Mouse (Mus musculus): ENCODE data around the gene Phf19. TPM values are rescaled to one million over a fixed set of nuclear protein-coding genes. Genes with fewer than 3 reads are reported as not detected.

Phf19 gene
- polyA plus RNA-seq (2016; fragmentation: Nextera tagmentation; extraction: Ambion mirVana) = 2.7 and 4.1 TPM in 2 replicates

- no peaks in the 10 kb centered on the region for H3K36me3 ChIP-seq
- H3K9ac ChIP-seq (replicated peaks) = peak within 1 kb of the TSS; percentile 62
- no peaks in the 10 kb centered on the region for H3K9me3 ChIP-seq
- H3K4me2 ChIP-seq (replicated peaks) = peak within 1 kb of the TSS; percentile 97
- no peak within 1 kb of the TSS for H3K27ac ChIP-seq (replicated peaks)
- ATAC-seq (ENCODE audit: low FRiP score, low read depth) = peak; percentile 72
- peak within 1 kb of the TSS; percentile 64 for H3K4me3 ChIP-seq
- H3K4me1 ChIP-seq = peaks cover 22% of the 10 kb centered on the region
- H3K27me3 ChIP-seq = peaks cover 51% of the 10 kb centered on the region
- WGBS = under 1% methylated on average over 63 of the region's 64 CpGs
Observed at GRCm38 (mm10) chr2:34913218-34914068, at the start of gene Phf19. Gene Phf19 (minus strand): TSS chr2:34914026.

- peaks cover 4% of the 10 kb centered on the region; the same call in 1 of the 2 replicates for H3K4me1 ChIP-seq
- H3K4me3 ChIP-seq = no peak overlapping the region
- H3K4me2 ChIP-seq (replicated peaks) = no peak overlapping the region
- peaks cover 16% of the 10 kb centered on the region for H3K27me3 ChIP-seq
- H3K9ac ChIP-seq (replicated peaks) = no peak overlapping the region
- no peak for ATAC-seq (ENCODE audit: low FRiP score, low read depth)
- no peaks in the 10 kb centered on the region for H3K36me3 ChIP-seq
- H3K27ac ChIP-seq (replicated peaks) = no peak overlapping the region
- H3K9me3 ChIP-seq = no peaks in the 10 kb centered on the region
- WGBS = 88% methylated on average over 13 of the region's 13 CpGs
Observed at GRCm38 (mm10) chr2:34963371-34963956, 49.6 kb upstream of the Phf19 start.

- WGBS = 93% methylated on average over 9 of the region's 9 CpGs
- H3K4me1 ChIP-seq = peaks cover 4% of the 10 kb centered on the region; the same call in 1 of the 2 replicates
- H3K27me3 ChIP-seq = peaks cover 16% of the 10 kb centered on the region
- no peak for ATAC-seq (ENCODE audit: low FRiP score, low read depth)
- H3K9ac ChIP-seq (replicated peaks) = no peak overlapping the region
- no peaks in the 10 kb centered on the region for H3K9me3 ChIP-seq
- H3K4me2 ChIP-seq (replicated peaks) = no peak overlapping the region
- no peaks in the 10 kb centered on the region for H3K36me3 ChIP-seq
- H3K27ac ChIP-seq (replicated peaks) = no peak overlapping the region
- no peak overlapping the region for H3K4me3 ChIP-seq
Observed at GRCm38 (mm10) chr2:34962893-34963292, 49.1 kb upstream of the Phf19 start.

GRCm38 (mm10) chr2:34962211-34962610 lies 48.4 kb upstream of the Phf19 start:
- Histone ChIP-seq H3K4me1 (peaks cover 4% of the 10 kb centered on the region; the same call in 1 of the 2 replicates), H3K9ac (replicated peaks) (no peak overlapping the region), H3K4me3 (no peak overlapping the region), H3K36me3 (no peaks in the 10 kb centered on the region), H3K9me3 (no peaks in the 10 kb centered on the region), H3K27me3 (peaks cover 16% of the 10 kb centered on the region), H3K4me2 (replicated peaks) (no peak overlapping the region), H3K27ac (replicated peaks) (no peak overlapping the region)
- ATAC-seq (ENCODE audit: low FRiP score, low read depth) = no peak
- WGBS = 87% methylated on average over 2 of the region's 2 CpGs

GRCm38 (mm10) chr2:34961481-34962036 lies 47.7 kb upstream of the Phf19 start, which contains the start of gene Traf1:
Gene Traf1 (minus strand): TSS chr2:34961772.
- Histone ChIP-seq H3K27ac (replicated peaks) (no peak within 1 kb of the TSS), H3K9ac (replicated peaks) (no peak within 1 kb of the TSS), H3K4me3 (0 out of 2 replicates have a peak within 1 kb of the TSS, but pooled peaks have one; percentile 6), H3K27me3 (peaks cover 16% of the 10 kb centered on the region), H3K4me1 (peaks cover 4% of the 10 kb centered on the region; the same call in 1 of the 2 replicates), H3K4me2 (replicated peaks) (peak within 1 kb of the TSS; percentile 34), H3K9me3 (no peaks in the 10 kb centered on the region), H3K36me3 (no peaks in the 10 kb centered on the region)
- ATAC-seq (ENCODE audit: low FRiP score, low read depth) = no peak
- WGBS = 16% methylated on average over 18 of the region's 20 CpGs

- Histone ChIP-seq H3K9ac (replicated peaks) (no peak overlapping the region), H3K27ac (replicated peaks) (no peak overlapping the region), H3K27me3 (peaks cover 16% of the 10 kb centered on the region), H3K4me3 (0 out of 2 replicates have a peak overlapping the region, but pooled peaks have one; percentile 6), H3K9me3 (no peaks in the 10 kb centered on the region), H3K36me3 (no peaks in the 10 kb centered on the region), H3K4me2 (replicated peaks) (peak overlapping the region; percentile 34; the same call in 1 of the 2 replicates), H3K4me1 (peaks cover 4% of the 10 kb centered on the region; the same call in 1 of the 2 replicates)
- WGBS = 72% methylated on average over 6 of the region's 6 CpGs
- no peak for ATAC-seq (ENCODE audit: low FRiP score, low read depth)
Observed at GRCm38 (mm10) chr2:34960966-34961365, 47.1 kb upstream of the Phf19 start.

GRCm38 (mm10) chr2:34960466-34960865 lies 46.6 kb upstream of the Phf19 start:
- H3K4me3 ChIP-seq = no peak overlapping the region
- H3K4me2 ChIP-seq (replicated peaks) = no peak overlapping the region
- WGBS = 80% methylated on average over 5 of the region's 5 CpGs
- H3K27me3 ChIP-seq = peaks cover 16% of the 10 kb centered on the region
- no peak overlapping the region for H3K27ac ChIP-seq (replicated peaks)
- peaks cover 4% of the 10 kb centered on the region; the same call in 1 of the 2 replicates for H3K4me1 ChIP-seq
- no peaks in the 10 kb centered on the region for H3K9me3 ChIP-seq
- no peaks in the 10 kb centered on the region for H3K36me3 ChIP-seq
- no peak overlapping the region for H3K9ac ChIP-seq (replicated peaks)
- no peak for ATAC-seq (ENCODE audit: low FRiP score, low read depth)

- H3K4me1 ChIP-seq = peaks cover 4% of the 10 kb centered on the region; the same call in 1 of the 2 replicates
- ATAC-seq (ENCODE audit: low FRiP score, low read depth) = no peak
- H3K9ac ChIP-seq (replicated peaks) = no peak overlapping the region
- no peak overlapping the region for H3K27ac ChIP-seq (replicated peaks)
- H3K27me3 ChIP-seq = peaks cover 16% of the 10 kb centered on the region
- 90% methylated on average over 7 of the region's 7 CpGs for WGBS
- H3K4me3 ChIP-seq = no peak overlapping the region
- no peaks in the 10 kb centered on the region for H3K36me3 ChIP-seq
- no peak overlapping the region for H3K4me2 ChIP-seq (replicated peaks)
- H3K9me3 ChIP-seq = no peaks in the 10 kb centered on the region
Observed at GRCm38 (mm10) chr2:34958582-34958981, 44.8 kb upstream of the Phf19 start.

- peaks cover 16% of the 10 kb centered on the region for H3K27me3 ChIP-seq
- H3K36me3 ChIP-seq = no peaks in the 10 kb centered on the region
- H3K4me3 ChIP-seq = no peak overlapping the region
- no peak overlapping the region for H3K4me2 ChIP-seq (replicated peaks)
- H3K27ac ChIP-seq (replicated peaks) = no peak overlapping the region
- peaks cover 4% of the 10 kb centered on the region; the same call in 1 of the 2 replicates for H3K4me1 ChIP-seq
- WGBS = 81% methylated on average over 7 of the region's 7 CpGs
- no peak overlapping the region for H3K9ac ChIP-seq (replicated peaks)
- H3K9me3 ChIP-seq = no peaks in the 10 kb centered on the region
- ATAC-seq (ENCODE audit: low FRiP score, low read depth) = no peak
Observed at GRCm38 (mm10) chr2:34958036-34958435, 44.2 kb upstream of the Phf19 start.

- Histone ChIP-seq H3K27me3 (peaks cover 16% of the 10 kb centered on the region), H3K36me3 (no peaks in the 10 kb centered on the region), H3K4me2 (replicated peaks) (no peak overlapping the region), H3K9me3 (no peaks in the 10 kb centered on the region), H3K4me1 (peaks cover 4% of the 10 kb centered on the region; the same call in 1 of the 2 replicates), H3K9ac (replicated peaks) (no peak overlapping the region), H3K4me3 (no peak overlapping the region), H3K27ac (replicated peaks) (no peak overlapping the region)
- ATAC-seq (ENCODE audit: low FRiP score, low read depth) = no peak
- 74% methylated on average over 1 of the region's 1 CpGs for WGBS
Observed at GRCm38 (mm10) chr2:34957405-34957804, 43.6 kb upstream of the Phf19 start.

GRCm38 (mm10) chr2:34956941-34957340 lies 43.1 kb upstream of the Phf19 start:
- 74% methylated on average over 5 of the region's 5 CpGs for WGBS
- Histone ChIP-seq H3K27ac (replicated peaks) (no peak overlapping the region), H3K4me2 (replicated peaks) (no peak overlapping the region), H3K4me1 (peaks cover 4% of the 10 kb centered on the region; the same call in 1 of the 2 replicates), H3K9ac (replicated peaks) (no peak overlapping the region), H3K27me3 (peaks cover 12% of the 10 kb centered on the region), H3K4me3 (no peak overlapping the region), H3K9me3 (no peaks in the 10 kb centered on the region), H3K36me3 (no peaks in the 10 kb centered on the region)
- no peak for ATAC-seq (ENCODE audit: low FRiP score, low read depth)

- H3K36me3 ChIP-seq = no peaks in the 10 kb centered on the region
- no peaks in the 10 kb centered on the region for H3K4me1 ChIP-seq
- no peak overlapping the region for H3K27ac ChIP-seq (replicated peaks)
- no peaks in the 10 kb centered on the region for H3K27me3 ChIP-seq
- no peak overlapping the region for H3K4me2 ChIP-seq (replicated peaks)
- H3K4me3 ChIP-seq = no peak overlapping the region
- H3K9me3 ChIP-seq = no peaks in the 10 kb centered on the region
- no peak overlapping the region for H3K9ac ChIP-seq (replicated peaks)
- ATAC-seq (ENCODE audit: low FRiP score, low read depth) = no peak
Observed at GRCm38 (mm10) chr2:34954344-34954743, 40.5 kb upstream of the Phf19 start.
